Mouse (Mus musculus): ENCODE measurements around the gene Arhgap22. TPM values are rescaled to one million over a fixed set of nuclear protein-coding genes. Genes with fewer than 3 reads are reported as not detected.

Arhgap22 gene
- total and polyA plus RNA-seq, 3 experiments = 0.11 TPM; not detected in 2

GRCm38 (mm10) chr14:33240400-33240799 is 26.6 kb downstream of the Arhgap22 start:
- Histone ChIP-seq H3K27ac (ENCODE audit: control insufficient read depth, low read depth, low read length) (no peak overlapping the region), H3K9ac (ENCODE audit: control insufficient read depth, low read depth, low read length, poor library complexity, severe bottlenecking) (no peak overlapping the region), H3K9me3 (replicated peaks; ENCODE audit: insufficient read depth, low read length) (no peaks in the 10 kb centered on the region), H3K4me1 (ENCODE audit: control insufficient read depth in 1 of 2, insufficient read depth in 2 of 2, low read length in 2 of 2) (no peaks in the 10 kb centered on the region), H3K4me3 (ENCODE audit: control insufficient read depth in 1 of 2, insufficient read depth in 1 of 2, low read depth in 2 of 2, low read length in 2 of 2) (no peak overlapping the region), H3K36me3 (ENCODE audit: control insufficient read depth in 1 of 2, insufficient read depth in 2 of 2, low read length in 2 of 2) (no peaks in the 10 kb centered on the region), H3K27me3 (ENCODE audit: control insufficient read depth in 1 of 2, insufficient read depth in 2 of 2, low read length in 2 of 2) (0 out of 4 replicates have a peak, but pooled peaks cover 0 to 1% of the 10 kb centered on the region in 2 experiments), H3K79me2 (ENCODE audit: control insufficient read depth, insufficient read depth, low read length, poor library complexity) (no peaks in the 10 kb centered on the region)
- no peak for DNase-seq (ENCODE audit: low read depth, low spot score)
- TF ChIP-seq MAX (IDR thresholded peaks at IDR 0.05; ENCODE audit: low read length) (no peak), USF2 (IDR thresholded peaks at IDR 0.05; ENCODE audit: borderline replicate concordance in 1 of 2, insufficient read depth in 1 of 2, low read depth in 1 of 2, low read length in 2 of 2) (no peak), USF1 (IDR thresholded peaks at IDR 0.05; ENCODE audit: low read depth, low read length) (no peak), SIN3A (IDR thresholded peaks at IDR 0.05; ENCODE audit: low read length) (no peak), GABPA (IDR thresholded peaks at IDR 0.05; ENCODE audit: low read depth, low read length) (no peak), HCFC1 (IDR thresholded peaks at IDR 0.05; ENCODE audit: low read depth, low read length) (no peak), GATA1 (IDR thresholded peaks at IDR 0.05; ENCODE audit: low read depth, low read length) (no peak), UBTF (IDR thresholded peaks at IDR 0.05; ENCODE audit: borderline replicate concordance, insufficient read depth, low read depth, low read length) (no peak), NELFE (IDR thresholded peaks at IDR 0.05; ENCODE audit: low read depth, low read length) (no peak), TAL1 (IDR thresholded peaks at IDR 0.05; ENCODE audit: low read length) (no peak), POLR2AphosphoS2 (IDR thresholded peaks at IDR 0.05; ENCODE audit: low read length) (no peak), CHD2 (IDR thresholded peaks at IDR 0.05; ENCODE audit: low read length) (no peak), ZKSCAN1 (IDR thresholded peaks at IDR 0.05; ENCODE audit: low read depth, low read length) (no peak), MAFK (IDR thresholded peaks at IDR 0.05; ENCODE audit: borderline replicate concordance, low read depth, low read length) (no peak), ZC3H11A (IDR thresholded peaks at IDR 0.05; ENCODE audit: low read depth, low read length) (no peak), BHLHE40 (IDR thresholded peaks at IDR 0.05; ENCODE audit: borderline replicate concordance, low read depth, low read length) (no peak), NRF1 (IDR thresholded peaks at IDR 0.05; ENCODE audit: insufficient read depth, low read depth, low read length, poor library complexity, severe bottlenecking) (no peak), POLR2A (IDR thresholded peaks at IDR 0.05; ENCODE audit: control insufficient read depth in 1 of 2, insufficient read depth in 1 of 2, low read depth in 1 of 2, low read length in 2 of 2, poor library complexity in 1 of 2) (no peak), JUND (IDR thresholded peaks at IDR 0.05; ENCODE audit: low read depth, low read length) (no peak)

GRCm38 (mm10) chr14:33243261-33243660 is 29.4 kb downstream of the Arhgap22 start:
- H3K27ac ChIP-seq (ENCODE audit: control insufficient read depth, low read depth, low read length) = no peak overlapping the region
- no peak overlapping the region for H3K4me3 ChIP-seq (ENCODE audit: control insufficient read depth in 1 of 2, insufficient read depth in 1 of 2, low read depth in 2 of 2, low read length in 2 of 2)
- no peaks in the 10 kb centered on the region for H3K9me3 ChIP-seq (replicated peaks; ENCODE audit: insufficient read depth, low read length)
- H3K9ac ChIP-seq (ENCODE audit: control insufficient read depth, low read depth, low read length, poor library complexity, severe bottlenecking) = no peak overlapping the region
- no peak for DNase-seq (ENCODE audit: low read depth, low spot score)
- no peaks in the 10 kb centered on the region for H3K36me3 ChIP-seq (ENCODE audit: control insufficient read depth in 1 of 2, insufficient read depth in 2 of 2, low read length in 2 of 2)
- TF ChIP-seq TCF12 (IDR thresholded peaks at IDR 0.05; ENCODE audit: low read depth, low read length) (no peak), USF2 (IDR thresholded peaks at IDR 0.05; ENCODE audit: borderline replicate concordance in 1 of 2, insufficient read depth in 1 of 2, low read depth in 1 of 2, low read length in 2 of 2) (no peak), RAD21 (IDR thresholded peaks at IDR 0.05; ENCODE audit: low read depth, low read length) (no peak), SMC3 (IDR thresholded peaks at IDR 0.05; ENCODE audit: low read depth, low read length) (no peak), ZC3H11A (IDR thresholded peaks at IDR 0.05; ENCODE audit: low read depth, low read length) (no peak), EP300 (IDR thresholded peaks at IDR 0.05; ENCODE audit: low read depth in 1 of 2, low read length in 2 of 2) (no peak), NRF1 (IDR thresholded peaks at IDR 0.05; ENCODE audit: insufficient read depth, low read depth, low read length, poor library complexity, severe bottlenecking) (no peak), TAL1 (IDR thresholded peaks at IDR 0.05; ENCODE audit: low read length) (no peak)
- H3K79me2 ChIP-seq (ENCODE audit: control insufficient read depth, insufficient read depth, low read length, poor library complexity) = no peaks in the 10 kb centered on the region
- no peaks in the 10 kb centered on the region for H3K27me3 ChIP-seq (ENCODE audit: control insufficient read depth in 1 of 2, insufficient read depth in 2 of 2, low read length in 2 of 2)
- no peaks in the 10 kb centered on the region for H3K4me1 ChIP-seq (ENCODE audit: control insufficient read depth in 1 of 2, insufficient read depth in 2 of 2, low read length in 2 of 2)

Data from MEL (cell line).